ENCODE assay signal across 17 mouse cellular contexts in the genomic region with DNA sequence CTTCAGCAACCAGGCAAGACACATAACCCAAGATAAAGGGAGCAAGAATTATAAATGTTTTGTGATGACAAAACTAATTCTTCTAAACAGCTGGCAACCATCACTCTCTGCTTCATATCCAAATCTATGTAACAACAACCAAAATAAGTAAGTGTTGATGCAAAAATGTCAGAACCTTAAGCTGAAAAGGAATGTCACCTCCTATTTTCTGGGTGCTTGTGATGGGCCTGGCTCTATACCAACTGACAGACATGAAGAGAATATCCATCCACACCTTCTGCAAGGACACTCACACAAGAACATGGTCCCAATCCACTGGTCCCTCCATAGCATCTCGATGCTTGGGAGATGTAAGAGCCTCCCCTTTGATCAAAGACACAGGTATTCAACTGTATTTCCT.
"Had no signal": no experiment of that assay in that cellular context is flagged by ENCODE, and none has a peak within 500 bp of the region (broad histone marks: within the 10 kb centered on the region; RNA-seq: fewer than 3 reads in every experiment).

No protein-coding gene starts in this region.

- H3K4me2 ChIP-seq: liver, embryonic 11.5 days; liver, embryonic 13.5 days; liver, embryonic 15.5 days; midbrain, embryonic 11.5 days; midbrain, embryonic 13.5 days; midbrain, embryonic 15.5 days; neural tube, embryonic 12.5 days; stomach, embryonic 15.5 days had no signal

- H3K27me3 ChIP-seq: liver, embryonic 13.5 days; liver, embryonic 15.5 days; midbrain, embryonic 13.5 days; midbrain, embryonic 15.5 days; neural tube, embryonic 12.5 days; stomach, embryonic 15.5 days had no signal

- H3K9me3 ChIP-seq: liver, embryonic 13.5 days; liver, embryonic 15.5 days; megakaryocyte, embryonic 14.5 days; midbrain, embryonic 13.5 days; midbrain, embryonic 15.5 days; neural tube, embryonic 12.5 days; stomach, embryonic 15.5 days had no signal

- ATAC-seq: liver, postnatal 0 days; midbrain, embryonic 13.5 days; midbrain, embryonic 15.5 days had no signal

- H3K4me3 ChIP-seq: liver, embryonic 13.5 days; liver, embryonic 15.5 days; megakaryocyte, embryonic 14.5 days; midbrain, embryonic 13.5 days; midbrain, embryonic 15.5 days; neural tube, embryonic 12.5 days; stomach, embryonic 15.5 days had no signal

- H3K36me3 ChIP-seq: liver, embryonic 13.5 days; liver, embryonic 15.5 days; midbrain, embryonic 13.5 days; midbrain, embryonic 15.5 days; neural tube, embryonic 12.5 days; stomach, embryonic 15.5 days had no signal

- H3K9ac ChIP-seq: liver, embryonic 13.5 days; liver, embryonic 15.5 days; liver, postnatal 0 days; midbrain, embryonic 13.5 days; midbrain, embryonic 15.5 days; neural tube, embryonic 12.5 days; stomach, embryonic 15.5 days had no signal

- DNase-seq: liver; liver, embryonic 13.5 days; liver, postnatal 0 days; right cerebral cortex, postnatal 14 days; thymus, adult 2 months; thymus, postnatal 25 days; thymus, postnatal 4 days had no signal

- H3K27ac ChIP-seq: liver, embryonic 13.5 days; liver, embryonic 15.5 days; macrophage; midbrain, embryonic 13.5 days; midbrain, embryonic 15.5 days; neural tube, embryonic 12.5 days; stomach, embryonic 15.5 days; stomach, postnatal 0 days had no signal

- H3K4me1 ChIP-seq: liver, embryonic 13.5 days; liver, embryonic 15.5 days; midbrain, embryonic 13.5 days; midbrain, embryonic 15.5 days; neural tube, embryonic 12.5 days; stomach, embryonic 15.5 days had no signal
